Mouse (Mus musculus) urinary bladder, adult 18-20 months (tissue): ENCODE results near the gene Spag16.

ENCODE experiments used
- DNase-seq, 2 experiments: peaks; one replicate each; pipeline ENCODE4 v3.0.0; 2022; ENCODE audit warnings: low spot score in 2 of 2, mixed read lengths in 2 of 2

Spag16 gene

GRCm38 (mm10) chr1:70082208-70082878, 255.6 kb downstream of the Spag16 start:
- no peak for DNase-seq

- DNase-seq: no peak
Observed at GRCm38 (mm10) chr1:70104683-70105082, 277.9 kb downstream of the Spag16 start.

GRCm38 (mm10) chr1:70116212-70116982, 289.6 kb downstream of the Spag16 start:
- no peak for DNase-seq

GRCm38 (mm10) chr1:70128035-70128434, 301.3 kb downstream of the Spag16 start:
- DNase-seq: peak in 1 of 2 experiments; percentile 5

GRCm38 (mm10) chr1:70135547-70135946, 308.8 kb downstream of the Spag16 start:
- DNase-seq: no peak

DNA sequence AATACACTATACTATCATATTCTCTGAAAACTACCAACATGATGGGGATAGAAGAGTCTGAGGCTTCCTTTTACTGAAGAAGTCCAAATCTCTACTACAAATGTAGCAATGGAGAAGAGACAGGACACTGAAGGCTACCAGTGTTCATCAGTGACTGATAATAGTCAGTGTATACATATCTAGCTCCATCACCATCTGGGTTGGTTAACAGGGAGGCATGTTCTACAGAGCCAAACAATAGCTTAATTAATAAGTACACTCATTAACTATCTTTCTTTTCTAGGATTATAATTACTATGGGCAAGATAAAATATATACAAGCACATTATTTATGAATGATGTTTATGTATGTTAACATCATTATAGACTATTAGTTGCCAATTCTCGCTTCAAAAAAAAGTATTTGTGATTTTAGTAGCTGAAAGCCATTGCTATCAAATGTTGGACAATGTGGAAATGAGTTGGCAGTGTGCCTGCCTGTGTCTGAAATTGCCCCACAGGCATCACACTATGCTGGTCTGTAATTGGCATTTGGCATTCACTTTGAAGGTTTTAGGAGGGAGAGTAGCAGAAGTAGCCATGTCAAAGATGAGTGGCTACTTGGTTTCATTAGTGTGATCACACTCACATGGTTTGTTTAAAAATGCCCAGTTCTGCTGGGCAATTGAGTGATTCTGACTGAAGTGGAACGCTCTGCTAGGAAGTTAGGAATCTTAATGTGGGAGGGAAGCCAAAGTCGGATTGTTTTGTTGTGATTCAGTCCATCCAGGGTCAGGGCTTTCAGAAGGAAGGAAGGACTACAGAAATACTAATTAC, 338.8 kb downstream of the Spag16 start:
- DNase-seq: no peak

GRCm38 (mm10) chr1:70180123-70180741, 353.5 kb downstream of the Spag16 start:
- no peak for DNase-seq

DNA sequence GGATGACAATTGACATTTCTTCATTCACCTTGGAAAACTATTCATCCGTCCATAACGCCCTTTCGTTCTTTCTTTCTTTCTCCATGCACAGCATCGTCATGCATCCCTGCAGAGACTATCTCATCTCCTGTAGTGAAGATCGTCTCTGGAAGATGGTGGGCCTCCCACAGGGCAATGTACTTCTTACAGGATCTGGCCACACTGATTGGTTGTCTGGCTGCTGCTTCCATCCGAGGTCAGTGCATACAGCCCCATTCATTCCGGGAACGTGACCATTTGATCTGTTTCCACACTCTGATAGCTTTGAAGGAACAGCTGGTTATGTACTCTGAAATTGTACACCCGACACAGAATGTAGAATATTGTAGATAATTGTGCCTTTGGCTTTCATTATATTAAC, 438.0 kb downstream of the Spag16 start:
- no peak for DNase-seq

DNA sequence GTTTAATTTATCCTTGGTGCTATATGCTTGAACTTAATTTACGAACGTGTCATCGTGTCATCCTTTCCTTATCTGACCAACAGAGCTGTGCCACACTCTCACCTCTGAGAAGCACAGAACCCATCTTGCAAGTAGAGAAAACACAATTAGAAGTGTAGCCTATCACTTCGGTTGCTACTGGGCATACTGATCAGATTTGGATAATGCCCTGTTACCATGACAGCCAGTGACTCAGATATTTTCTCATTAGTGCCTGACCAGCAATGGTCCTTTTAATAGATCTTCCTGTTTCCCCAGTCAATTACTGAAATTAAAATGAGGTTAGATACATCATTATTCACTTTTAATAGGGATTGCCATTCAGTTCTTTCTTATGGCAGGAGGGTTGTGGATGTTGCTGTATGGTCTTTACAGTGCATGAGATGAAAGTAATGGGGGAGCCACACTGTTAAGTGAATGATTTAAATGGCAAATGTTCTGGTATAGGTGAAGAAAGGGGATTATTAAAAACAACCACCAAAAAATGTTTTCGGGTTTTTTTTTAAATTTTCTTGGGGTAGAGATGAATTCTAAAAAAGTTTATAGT, 439.2 kb downstream of the Spag16 start:
- DNase-seq: no peak

GRCm38 (mm10) chr1:70270139-70270538, 443.4 kb downstream of the Spag16 start:
- DNase-seq: no peak

DNA sequence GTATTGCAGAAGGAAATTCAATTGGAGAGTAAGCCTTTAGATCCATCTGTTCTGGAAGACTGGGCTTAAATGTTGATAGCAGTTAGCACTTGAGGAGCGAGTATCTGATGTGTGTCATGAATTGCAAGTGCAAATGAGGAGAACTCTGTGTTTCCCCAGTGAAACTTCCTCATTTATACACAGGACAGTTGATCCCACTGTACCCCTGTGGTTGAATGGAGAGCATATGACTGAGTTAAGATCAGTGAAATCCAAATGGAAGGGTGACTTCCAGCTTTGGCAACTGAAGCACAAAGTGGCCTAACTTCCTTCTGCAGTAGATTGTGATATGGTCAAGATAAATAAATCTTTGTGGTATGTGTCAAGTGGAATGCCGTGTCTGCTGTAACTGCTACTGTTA, 446.0 kb downstream of the Spag16 start:
- no peak for DNase-seq

- DNase-seq: no peak
Observed at GRCm38 (mm10) chr1:70279296-70279695, 452.5 kb downstream of the Spag16 start.

GRCm38 (mm10) chr1:70283388-70283787, 456.6 kb downstream of the Spag16 start:
- DNase-seq: no peak

DNA sequence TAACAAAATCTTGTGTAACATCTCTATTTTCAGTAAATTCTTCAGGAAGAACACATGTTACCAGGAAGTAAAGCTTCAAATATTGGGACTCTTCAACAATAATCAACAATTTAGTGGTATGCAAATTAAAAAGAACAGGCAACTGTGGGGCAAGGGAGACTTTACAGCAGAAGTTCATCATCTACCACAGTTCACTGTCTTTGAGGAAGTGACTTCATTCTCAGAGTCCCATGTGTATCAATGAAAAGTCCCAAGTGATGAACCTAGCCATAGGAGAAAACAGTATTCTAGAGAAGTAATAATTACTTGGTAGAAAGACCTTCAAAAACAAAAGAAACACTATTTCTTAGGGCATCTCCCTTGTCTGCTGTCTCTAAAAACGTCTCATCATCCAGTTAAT, 457.4 kb downstream of the Spag16 start:
- DNase-seq: no peak

DNA sequence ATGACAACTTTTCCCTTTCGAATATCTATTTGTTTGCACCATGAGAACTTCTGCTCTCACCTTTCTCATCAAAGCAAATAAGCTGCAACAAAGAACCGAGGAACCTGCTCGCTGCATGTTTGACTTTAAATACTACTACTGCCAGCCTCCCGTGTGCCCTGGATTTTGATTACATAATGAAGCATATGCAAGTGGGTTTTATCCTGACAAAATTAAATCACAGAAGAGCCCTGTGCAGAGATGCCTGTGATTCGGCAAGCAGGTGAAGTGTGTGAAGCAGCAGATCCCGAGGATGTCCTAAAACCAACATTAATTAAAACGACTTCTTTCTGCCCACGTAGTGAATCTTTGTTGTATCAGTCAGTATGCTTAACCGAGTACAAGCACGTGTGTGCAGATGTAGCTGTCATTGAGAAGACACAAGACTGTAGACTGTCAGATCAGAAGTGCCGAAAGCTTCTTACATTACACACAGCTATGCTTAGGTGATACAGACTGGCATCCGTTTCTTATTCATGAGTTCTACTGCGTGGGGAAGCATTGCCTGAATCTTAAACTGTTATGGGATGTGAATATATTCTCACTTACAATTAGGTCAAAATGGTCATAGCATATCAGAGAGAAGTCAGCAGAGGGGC, 489.5 kb downstream of the Spag16 start:
- DNase-seq: no peak

- no peak for DNase-seq
Observed at GRCm38 (mm10) chr1:70320951-70321350, 494.2 kb downstream of the Spag16 start.

DNA sequence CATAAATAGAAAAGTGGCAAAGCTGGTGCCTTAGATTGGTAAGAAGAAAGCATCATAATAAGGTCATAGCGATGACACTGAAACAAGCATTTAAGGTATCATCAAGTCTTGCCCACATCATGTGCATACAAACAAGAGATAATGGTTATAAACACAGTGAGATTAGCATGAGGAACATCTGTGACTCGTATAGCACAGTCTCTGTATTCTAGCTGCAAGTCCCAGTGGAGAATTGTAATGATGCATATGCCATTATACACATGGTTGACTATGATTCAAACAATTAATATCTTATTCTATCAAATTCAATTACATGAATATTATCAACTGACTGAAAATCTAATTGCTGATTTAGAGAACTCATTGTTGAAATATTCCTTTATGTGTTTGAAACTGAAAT, 519.4 kb downstream of the Spag16 start:
- DNase-seq: no peak

DNA sequence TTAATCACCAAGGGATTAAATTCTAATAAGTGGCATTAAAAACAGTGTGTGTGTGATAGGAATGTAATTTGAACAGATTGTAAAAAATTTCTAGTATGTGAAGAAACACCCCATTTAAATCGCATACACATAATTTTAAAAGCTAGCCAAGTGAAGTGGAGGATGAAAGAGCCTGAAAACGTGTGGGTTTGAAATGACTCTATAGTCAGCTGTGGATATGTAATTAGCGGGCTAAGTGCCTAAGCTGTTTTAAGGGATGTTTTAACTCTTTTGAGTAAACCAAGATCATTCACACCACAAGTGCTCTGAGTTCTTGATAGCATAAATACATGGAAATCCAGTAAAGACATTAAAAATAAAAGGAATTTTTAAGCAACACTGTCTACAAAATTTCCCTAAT, 524.6 kb downstream of the Spag16 start:
- DNase-seq: no peak

DNA sequence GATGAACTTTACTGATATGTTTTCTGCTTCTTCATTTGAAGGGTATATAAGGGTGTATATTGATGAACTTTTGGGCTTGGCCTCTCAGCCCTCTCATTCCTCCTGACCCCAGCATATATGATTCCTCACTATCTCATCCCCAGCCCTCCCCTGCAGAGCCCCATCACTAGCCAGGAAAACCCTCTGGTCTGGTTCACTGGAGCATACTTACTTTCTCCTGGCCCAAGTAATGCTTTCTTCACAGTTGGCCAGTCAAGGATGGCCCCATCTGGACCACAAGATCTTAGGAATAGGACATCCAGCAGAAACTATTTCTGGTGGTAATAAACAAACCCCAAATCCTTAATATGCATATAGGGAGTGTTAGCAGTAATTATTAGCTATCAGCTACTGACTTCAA, 527.2 kb downstream of the Spag16 start:
- no peak for DNase-seq

GRCm38 (mm10) chr1:70371721-70372120, 545.0 kb downstream of the Spag16 start:
- no peak for DNase-seq

GRCm38 (mm10) chr1:70380096-70380495, 553.3 kb downstream of the Spag16 start:
- DNase-seq: no peak
